Mouse (Mus musculus): ENCODE data around the gene Tprg. TPM values are rescaled to one million over a fixed set of nuclear protein-coding genes. Genes with fewer than 3 reads are reported as not detected.

The Tprg gene
- total and polyA plus RNA-seq, 3 experiments: 0.22 TPM; not detected in 2

DNA sequence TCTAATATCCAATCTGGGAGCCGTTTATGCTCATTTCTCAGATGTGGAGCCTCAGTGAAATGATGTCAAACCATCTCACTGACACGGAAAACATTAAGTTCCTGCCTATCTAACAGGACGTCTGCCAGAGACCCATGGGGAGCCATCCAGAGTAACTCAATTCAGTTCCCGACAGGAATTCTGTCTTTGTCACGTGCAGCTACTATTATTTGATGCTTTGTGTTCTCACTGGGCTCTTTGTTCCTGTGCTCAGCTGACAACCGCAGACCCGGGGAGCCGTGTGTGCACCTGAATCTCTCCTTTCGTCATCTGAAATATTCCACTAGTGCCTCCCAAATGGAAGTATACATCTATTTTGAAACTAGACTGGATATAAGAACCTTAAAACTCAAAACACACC lies 138.3 kb downstream of the Tprg start:
- DNase-seq (ENCODE audit: low spot score) (no peak), ATAC-seq (ENCODE audit: extremely low read depth, insufficient number of reproducible peaks, low FRiP score, poor library complexity, severe bottlenecking) (no peak)
- H3K9me3 ChIP-seq (replicated peaks): no peaks in the 10 kb centered on the region
- H3K27me3 ChIP-seq (ENCODE audit: insufficient read depth, low read length): no peaks in the 10 kb centered on the region
- H3K4me3 ChIP-seq (ENCODE audit: low read depth, low read length): no peak overlapping the region
- no peak for TF ChIP-seq GATA2 (IDR thresholded peaks at IDR 0.05; ENCODE audit: borderline replicate concordance, low read depth, low read length)
- no peak for TF ChIP-seq GATA1 (IDR thresholded peaks at IDR 0.05; ENCODE audit: borderline replicate concordance, low read length)
- no peak for TF ChIP-seq TAL1 (conservative IDR thresholded peaks at IDR 0.05; ENCODE audit: low read depth, low read length)
- TF ChIP-seq POLR2AphosphoS5 (IDR thresholded peaks at IDR 0.05; ENCODE audit: insufficient replicate concordance, low read depth, low read length): no peak
- no peak for TF ChIP-seq CTCF (IDR thresholded peaks at IDR 0.05; ENCODE audit: low read depth, low read length)
- no peaks in the 10 kb centered on the region for H3K4me1 ChIP-seq (ENCODE audit: insufficient read depth, low read depth, low read length)
- H3K36me3 ChIP-seq (replicated peaks): no peaks in the 10 kb centered on the region

DNA sequence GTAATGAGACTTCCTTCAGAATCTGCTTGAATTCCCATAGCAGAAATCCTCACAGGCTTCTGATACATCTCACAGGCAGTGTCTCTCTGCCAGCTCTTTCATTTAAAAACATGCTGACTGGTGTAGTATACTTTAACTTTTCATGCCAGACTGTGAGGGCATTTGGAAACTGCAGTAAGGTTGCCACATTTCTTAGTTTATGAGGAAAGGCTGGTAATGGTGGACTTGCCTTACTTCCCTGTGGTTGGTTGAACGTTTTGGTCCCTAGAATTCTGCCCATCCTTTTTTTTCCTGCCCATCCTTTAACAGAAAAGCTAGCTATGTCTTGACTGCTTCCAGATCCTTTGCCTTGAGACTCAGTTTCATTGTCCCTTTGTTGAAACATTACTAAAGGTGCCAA lies 138.8 kb downstream of the Tprg start:
- Histone ChIP-seq H3K9me3 (replicated peaks) (no peaks in the 10 kb centered on the region), H3K4me3 (ENCODE audit: low read depth, low read length) (no peak overlapping the region), H3K36me3 (replicated peaks) (no peaks in the 10 kb centered on the region), H3K27me3 (ENCODE audit: insufficient read depth, low read length) (no peaks in the 10 kb centered on the region), H3K4me1 (ENCODE audit: insufficient read depth, low read depth, low read length) (no peaks in the 10 kb centered on the region)
- TF ChIP-seq GATA2 (IDR thresholded peaks at IDR 0.05; ENCODE audit: borderline replicate concordance, low read depth, low read length): no peak
- no peak for TF ChIP-seq TAL1 (conservative IDR thresholded peaks at IDR 0.05; ENCODE audit: low read depth, low read length)
- no peak for TF ChIP-seq POLR2AphosphoS5 (IDR thresholded peaks at IDR 0.05; ENCODE audit: insufficient replicate concordance, low read depth, low read length)
- no peak for TF ChIP-seq CTCF (IDR thresholded peaks at IDR 0.05; ENCODE audit: low read depth, low read length)
- no peak for TF ChIP-seq GATA1 (IDR thresholded peaks at IDR 0.05; ENCODE audit: borderline replicate concordance, low read length)
- ATAC-seq (ENCODE audit: extremely low read depth, insufficient number of reproducible peaks, low FRiP score, poor library complexity, severe bottlenecking) (no peak), DNase-seq (ENCODE audit: low spot score) (no peak)

DNA sequence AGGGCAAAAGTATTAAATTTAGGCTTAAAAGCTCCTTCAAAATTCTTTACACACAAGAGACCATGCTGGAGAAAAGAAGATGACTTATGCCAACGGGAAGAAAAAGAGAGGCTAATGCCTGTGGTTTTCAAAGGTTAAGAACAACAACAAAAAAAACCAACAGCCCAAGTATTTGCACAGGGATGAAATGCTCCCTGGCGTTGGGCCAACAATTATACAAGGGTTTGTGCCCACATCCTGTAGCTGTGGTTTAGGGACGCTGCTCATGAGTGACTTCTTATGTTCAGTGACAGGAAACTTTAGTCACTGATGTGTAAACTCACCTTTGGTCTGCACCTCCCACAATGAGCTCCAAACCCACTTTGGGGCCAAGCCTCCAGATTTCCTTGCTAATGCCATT lies 139.6 kb downstream of the Tprg start:
- no peaks in the 10 kb centered on the region for H3K36me3 ChIP-seq (replicated peaks)
- DNase-seq (ENCODE audit: low spot score): no peak
- TF ChIP-seq TAL1 (conservative IDR thresholded peaks at IDR 0.05; ENCODE audit: low read depth, low read length) (no peak), GATA1 (IDR thresholded peaks at IDR 0.05; ENCODE audit: borderline replicate concordance, low read length) (no peak), CTCF (IDR thresholded peaks at IDR 0.05; ENCODE audit: low read depth, low read length) (no peak), GATA2 (IDR thresholded peaks at IDR 0.05; ENCODE audit: borderline replicate concordance, low read depth, low read length) (no peak), POLR2AphosphoS5 (IDR thresholded peaks at IDR 0.05; ENCODE audit: insufficient replicate concordance, low read depth, low read length) (no peak)
- no peak overlapping the region for H3K4me3 ChIP-seq (ENCODE audit: low read depth, low read length)
- H3K4me1 ChIP-seq (ENCODE audit: insufficient read depth, low read depth, low read length): no peaks in the 10 kb centered on the region
- no peaks in the 10 kb centered on the region for H3K9me3 ChIP-seq (replicated peaks)
- no peaks in the 10 kb centered on the region for H3K27me3 ChIP-seq (ENCODE audit: insufficient read depth, low read length)
- no peak for ATAC-seq (ENCODE audit: extremely low read depth, insufficient number of reproducible peaks, low FRiP score, poor library complexity, severe bottlenecking)

DNA sequence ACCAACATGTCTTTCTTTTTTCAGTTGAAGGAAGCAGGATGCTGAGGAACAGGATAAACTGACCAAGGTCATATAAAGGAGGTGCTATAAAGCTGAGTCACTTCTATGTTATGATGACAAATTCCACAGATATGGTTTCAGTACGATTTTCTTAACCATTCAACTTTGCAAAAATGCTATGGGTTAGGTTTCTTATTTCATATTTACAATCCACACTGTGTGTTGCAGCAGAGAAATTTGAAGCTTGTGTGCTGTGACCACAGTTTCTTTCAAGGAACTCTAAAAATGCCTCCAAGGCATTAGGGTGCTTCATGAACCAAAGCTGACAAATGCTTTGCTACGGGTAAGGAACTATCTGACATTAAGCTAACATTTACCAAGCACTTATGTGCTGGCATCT lies 153.4 kb downstream of the Tprg start:
- no peaks in the 10 kb centered on the region for H3K9me3 ChIP-seq (replicated peaks)
- H3K36me3 ChIP-seq (replicated peaks): no peaks in the 10 kb centered on the region
- TF ChIP-seq POLR2AphosphoS5 (IDR thresholded peaks at IDR 0.05; ENCODE audit: insufficient replicate concordance, low read depth, low read length) (no peak), TAL1 (conservative IDR thresholded peaks at IDR 0.05; ENCODE audit: low read depth, low read length) (no peak), GATA2 (IDR thresholded peaks at IDR 0.05; ENCODE audit: borderline replicate concordance, low read depth, low read length) (no peak), CTCF (IDR thresholded peaks at IDR 0.05; ENCODE audit: low read depth, low read length) (no peak), GATA1 (IDR thresholded peaks at IDR 0.05; ENCODE audit: borderline replicate concordance, low read length) (no peak)
- H3K27me3 ChIP-seq (ENCODE audit: insufficient read depth, low read length): no peaks in the 10 kb centered on the region
- DNase-seq (ENCODE audit: low spot score) (no peak), ATAC-seq (ENCODE audit: extremely low read depth, insufficient number of reproducible peaks, low FRiP score, poor library complexity, severe bottlenecking) (no peak)
- H3K4me1 ChIP-seq (ENCODE audit: insufficient read depth, low read depth, low read length): no peaks in the 10 kb centered on the region
- H3K4me3 ChIP-seq (ENCODE audit: low read depth, low read length): no peak overlapping the region

DNA sequence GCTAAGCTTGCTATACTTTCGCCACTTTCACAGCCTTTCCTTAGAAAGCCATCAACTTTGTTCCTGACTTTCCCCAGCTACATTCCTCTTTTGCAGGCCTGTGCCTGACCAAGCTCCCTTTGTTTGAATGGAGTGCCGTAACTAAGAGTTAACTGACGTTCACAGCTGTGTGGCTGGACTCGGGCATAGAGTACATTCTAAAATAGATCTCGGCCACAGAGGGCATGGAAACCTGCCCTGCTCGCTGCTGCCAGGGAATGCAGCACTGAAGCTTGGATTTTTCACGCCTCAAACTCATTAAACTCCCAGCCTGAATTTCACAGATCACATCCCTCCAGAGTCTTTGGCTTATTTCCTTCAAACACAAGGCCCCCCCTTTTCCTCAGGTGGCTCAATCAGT lies 159.0 kb downstream of the Tprg start:
- ATAC-seq (ENCODE audit: extremely low read depth, insufficient number of reproducible peaks, low FRiP score, poor library complexity, severe bottlenecking) (no peak), DNase-seq (ENCODE audit: low spot score) (no peak)
- no peaks in the 10 kb centered on the region for H3K9me3 ChIP-seq (replicated peaks)
- H3K36me3 ChIP-seq (replicated peaks): no peaks in the 10 kb centered on the region
- no peaks in the 10 kb centered on the region for H3K27me3 ChIP-seq (ENCODE audit: insufficient read depth, low read length)
- no peaks in the 10 kb centered on the region for H3K4me1 ChIP-seq (ENCODE audit: insufficient read depth, low read depth, low read length)
- TF ChIP-seq GATA2 (IDR thresholded peaks at IDR 0.05; ENCODE audit: borderline replicate concordance, low read depth, low read length): no peak
- no peak for TF ChIP-seq GATA1 (IDR thresholded peaks at IDR 0.05; ENCODE audit: borderline replicate concordance, low read length)
- TF ChIP-seq CTCF (IDR thresholded peaks at IDR 0.05; ENCODE audit: low read depth, low read length): no peak
- no peak for TF ChIP-seq POLR2AphosphoS5 (IDR thresholded peaks at IDR 0.05; ENCODE audit: insufficient replicate concordance, low read depth, low read length)
- no peak for TF ChIP-seq TAL1 (conservative IDR thresholded peaks at IDR 0.05; ENCODE audit: low read depth, low read length)
- no peak overlapping the region for H3K4me3 ChIP-seq (ENCODE audit: low read depth, low read length)

DNA sequence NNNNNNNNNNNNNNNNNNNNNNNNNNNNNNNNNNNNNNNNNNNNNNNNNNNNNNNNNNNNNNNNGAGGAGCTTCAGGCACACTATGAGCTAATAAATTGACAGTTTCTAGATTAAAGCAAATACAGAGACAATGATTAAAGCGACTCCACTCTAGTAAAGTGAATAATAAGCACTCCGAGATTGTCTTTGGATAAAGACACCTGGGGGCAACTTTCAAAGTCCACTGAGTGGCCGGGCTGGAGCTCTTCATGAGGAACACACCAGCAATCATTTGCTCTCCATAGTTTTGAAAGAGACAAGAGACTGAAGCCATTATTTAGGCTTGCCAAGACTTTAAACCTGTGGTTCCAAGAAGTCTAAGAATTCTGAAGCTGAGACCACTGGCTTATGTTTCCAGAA lies 164.9 kb downstream of the Tprg start:
- ATAC-seq (ENCODE audit: extremely low read depth, insufficient number of reproducible peaks, low FRiP score, poor library complexity, severe bottlenecking) (no peak), DNase-seq (ENCODE audit: low spot score) (no peak)
- H3K27me3 ChIP-seq (ENCODE audit: insufficient read depth, low read length): no peaks in the 10 kb centered on the region
- H3K36me3 ChIP-seq (replicated peaks): no peaks in the 10 kb centered on the region
- no peaks in the 10 kb centered on the region for H3K4me1 ChIP-seq (ENCODE audit: insufficient read depth, low read depth, low read length)
- no peak overlapping the region for H3K4me3 ChIP-seq (ENCODE audit: low read depth, low read length)
- TF ChIP-seq GATA2 (IDR thresholded peaks at IDR 0.05; ENCODE audit: borderline replicate concordance, low read depth, low read length) (no peak), TAL1 (conservative IDR thresholded peaks at IDR 0.05; ENCODE audit: low read depth, low read length) (no peak), POLR2AphosphoS5 (IDR thresholded peaks at IDR 0.05; ENCODE audit: insufficient replicate concordance, low read depth, low read length) (no peak), CTCF (IDR thresholded peaks at IDR 0.05; ENCODE audit: low read depth, low read length) (no peak), GATA1 (IDR thresholded peaks at IDR 0.05; ENCODE audit: borderline replicate concordance, low read length) (no peak)
- no peaks in the 10 kb centered on the region for H3K9me3 ChIP-seq (replicated peaks)

All from G1E (cell line).